Mouse (Mus musculus): Measurements from ENCODE around the gene Asic2.

Asic2 gene

GRCm38 (mm10) chr11:81750016-81750415 is 218.2 kb downstream of the Asic2 start:
- no peak for DNase-seq (ENCODE audit: inconsistent ontology term)

- no peak for DNase-seq (ENCODE audit: inconsistent ontology term)
These were observed 229.3 kb downstream of the Asic2 start for GRCm38 (mm10) chr11:81738995-81739394.

DNA sequence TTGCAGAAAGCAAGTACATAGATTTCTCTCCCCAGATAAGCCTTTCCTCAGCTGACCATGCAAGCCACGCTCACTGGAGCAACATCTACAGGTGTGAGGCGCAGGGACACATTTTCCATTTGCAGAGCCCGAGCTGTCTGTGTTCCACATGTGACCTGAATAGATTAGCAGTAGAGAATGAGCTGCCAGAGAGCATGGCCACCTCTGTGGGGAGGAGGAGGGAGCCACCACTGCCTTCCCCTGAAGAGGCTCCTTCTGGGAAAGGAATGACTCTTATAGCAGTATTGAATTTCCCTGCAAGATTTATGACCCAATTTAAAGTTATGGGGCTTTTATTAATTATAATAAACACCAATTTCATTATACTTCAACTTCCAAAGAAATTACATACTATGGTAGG is 230.5 kb downstream of the Asic2 start:
- DNase-seq (ENCODE audit: inconsistent ontology term): no peak

DNA sequence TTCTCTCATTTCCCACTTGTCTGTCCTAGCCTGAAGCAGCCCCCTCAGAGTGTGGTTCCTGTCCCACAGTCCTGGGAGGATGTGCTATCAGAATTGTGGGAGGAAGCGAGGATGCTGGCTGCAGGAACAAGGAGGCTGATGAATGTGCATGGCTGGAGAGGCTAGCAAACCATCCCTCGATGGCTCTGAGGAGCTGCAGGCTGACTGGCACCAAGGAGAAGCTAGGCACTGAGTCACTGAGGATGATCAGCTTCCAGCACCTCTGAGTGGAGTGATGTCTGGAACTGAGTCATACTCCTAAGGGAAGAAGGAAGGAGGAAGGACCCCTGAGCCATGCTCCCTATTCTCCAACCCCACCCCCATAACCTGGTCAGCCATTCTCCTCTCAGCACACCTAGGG is 246.2 kb downstream of the Asic2 start:
- no peak for DNase-seq (ENCODE audit: inconsistent ontology term)

GRCm38 (mm10) chr11:81714801-81715200 is 253.5 kb downstream of the Asic2 start:
- DNase-seq (ENCODE audit: inconsistent ontology term): peak; percentile 51

GRCm38 (mm10) chr11:81706996-81707395 is 261.3 kb downstream of the Asic2 start:
- no peak for DNase-seq (ENCODE audit: inconsistent ontology term)

DNA sequence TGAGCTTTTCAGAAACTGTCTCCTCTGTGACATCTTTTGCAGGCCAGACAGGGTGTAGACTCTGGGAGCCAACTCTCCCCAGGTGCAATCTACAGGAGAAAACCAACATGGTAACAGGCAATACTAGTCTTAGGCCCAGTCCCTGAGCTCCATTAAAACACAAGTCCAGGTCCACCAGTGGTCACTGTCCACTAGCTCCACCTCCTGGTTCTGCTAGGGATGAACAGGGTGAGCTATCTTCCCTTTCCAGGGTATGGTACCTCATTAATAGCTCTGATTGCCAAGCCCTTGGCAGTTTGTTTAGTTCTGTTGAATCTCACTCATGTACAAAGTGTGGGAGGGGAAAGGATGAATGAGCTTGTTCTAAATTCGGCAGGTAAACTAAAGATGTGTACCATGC is 270.2 kb downstream of the Asic2 start:
- DNase-seq (ENCODE audit: inconsistent ontology term): no peak

DNA sequence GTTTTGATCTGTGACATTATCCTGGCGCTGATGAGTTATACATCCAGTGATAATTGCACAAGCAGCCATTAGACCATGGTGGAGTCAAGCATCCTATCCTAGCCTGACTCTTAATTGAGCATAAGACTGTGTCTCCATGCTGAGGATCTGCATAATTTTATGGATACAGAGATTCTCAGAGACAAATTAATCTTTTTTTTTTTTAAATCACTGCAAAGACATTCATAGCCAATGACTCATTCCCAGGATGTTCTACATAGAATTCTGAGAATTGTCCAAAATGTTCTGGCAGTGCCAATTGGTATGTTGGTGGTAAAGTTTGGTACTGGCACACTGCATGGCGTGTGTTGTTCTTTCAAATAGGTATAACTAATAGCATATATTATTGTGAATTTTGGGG is 272.8 kb downstream of the Asic2 start:
- DNase-seq (ENCODE audit: inconsistent ontology term): no peak

DNA sequence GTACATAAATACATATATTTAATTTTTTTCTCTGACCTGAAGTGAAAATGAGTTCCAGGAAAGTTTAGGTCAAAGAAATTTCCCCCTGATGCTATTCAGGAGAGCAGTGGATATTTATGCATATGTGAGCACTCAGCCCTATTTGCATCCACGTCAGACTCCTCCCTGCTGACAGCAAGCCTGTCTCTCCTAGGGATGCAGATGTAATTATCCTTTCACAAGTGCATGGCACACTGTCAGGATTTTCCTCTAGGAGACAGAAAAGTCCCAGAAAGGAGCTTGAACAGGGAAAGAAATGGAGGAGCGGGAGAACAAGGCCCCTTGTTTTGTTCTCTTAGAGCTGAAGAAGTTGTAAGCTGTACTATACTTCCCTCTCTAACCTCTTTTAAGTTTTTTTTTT is 287.7 kb downstream of the Asic2 start:
- DNase-seq (ENCODE audit: inconsistent ontology term): no peak

DNA sequence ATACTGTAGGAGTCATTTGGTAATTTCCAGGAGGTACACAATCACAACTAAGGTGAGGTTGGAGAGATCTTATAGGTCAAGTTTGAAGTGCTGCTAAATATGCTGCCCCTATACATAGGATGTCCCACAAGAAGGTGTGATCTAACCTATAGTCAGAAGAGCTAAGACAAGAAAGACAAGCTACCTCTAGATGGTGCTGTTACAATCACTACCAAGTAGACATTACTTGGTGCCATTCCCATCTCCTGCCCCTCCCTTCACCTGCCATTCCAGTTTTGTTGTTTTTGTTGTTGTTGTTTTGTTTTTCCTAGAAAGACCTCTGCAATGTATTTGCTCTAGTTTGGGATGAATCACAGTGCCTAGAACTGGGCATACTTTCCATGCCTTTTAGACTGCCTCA is 296.5 kb downstream of the Asic2 start:
- peak; percentile 5 for DNase-seq (ENCODE audit: inconsistent ontology term)

DNA sequence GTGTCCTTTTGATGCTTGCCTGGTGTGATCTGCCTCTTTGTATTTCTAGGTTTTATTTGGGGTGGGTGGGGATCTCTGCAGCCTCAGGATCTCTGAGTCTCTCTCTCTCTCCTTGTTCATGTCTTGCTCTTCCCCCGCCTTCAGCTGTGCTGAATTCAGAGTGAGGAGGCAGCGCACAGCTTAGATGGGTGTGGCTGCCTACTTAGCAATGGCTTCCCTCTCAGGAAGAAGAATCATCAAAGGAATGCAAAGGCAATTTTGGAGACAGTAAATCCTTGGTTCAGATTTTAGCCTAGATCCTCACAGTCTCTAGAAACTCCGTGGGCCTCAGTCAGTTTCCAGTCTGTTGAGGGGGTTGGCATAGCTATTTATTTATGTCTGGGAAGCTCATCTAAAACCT is 297.8 kb downstream of the Asic2 start:
- no peak for DNase-seq (ENCODE audit: inconsistent ontology term)

DNA sequence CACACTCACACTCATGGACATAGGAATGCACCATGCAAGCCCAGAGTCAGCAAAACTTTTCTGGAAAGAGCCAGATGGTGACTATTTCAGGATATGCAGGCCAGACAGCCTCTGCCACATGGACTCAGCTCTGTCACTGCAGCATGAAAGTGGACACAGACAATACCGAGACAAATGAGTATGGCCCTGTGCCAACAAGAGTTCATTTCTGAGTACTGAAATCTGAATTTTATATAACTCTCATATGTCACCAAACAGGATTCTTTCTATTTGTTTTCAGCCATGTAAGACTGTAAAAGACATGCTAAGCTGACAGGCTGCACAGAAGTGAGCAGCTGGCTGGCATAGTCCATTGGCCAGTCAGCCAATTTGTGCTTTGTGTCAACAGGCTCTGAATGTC is 309.4 kb downstream of the Asic2 start:
- peak; percentile 25 for DNase-seq (ENCODE audit: inconsistent ontology term)

GRCm38 (mm10) chr11:81657121-81657520 is 311.1 kb downstream of the Asic2 start:
- DNase-seq (ENCODE audit: inconsistent ontology term): no peak

GRCm38 (mm10) chr11:81647828-81648227 is 320.4 kb downstream of the Asic2 start:
- no peak for DNase-seq (ENCODE audit: inconsistent ontology term)

- no peak for DNase-seq (ENCODE audit: inconsistent ontology term)
These were observed 322.7 kb downstream of the Asic2 start for GRCm38 (mm10) chr11:81645549-81645948.

DNA sequence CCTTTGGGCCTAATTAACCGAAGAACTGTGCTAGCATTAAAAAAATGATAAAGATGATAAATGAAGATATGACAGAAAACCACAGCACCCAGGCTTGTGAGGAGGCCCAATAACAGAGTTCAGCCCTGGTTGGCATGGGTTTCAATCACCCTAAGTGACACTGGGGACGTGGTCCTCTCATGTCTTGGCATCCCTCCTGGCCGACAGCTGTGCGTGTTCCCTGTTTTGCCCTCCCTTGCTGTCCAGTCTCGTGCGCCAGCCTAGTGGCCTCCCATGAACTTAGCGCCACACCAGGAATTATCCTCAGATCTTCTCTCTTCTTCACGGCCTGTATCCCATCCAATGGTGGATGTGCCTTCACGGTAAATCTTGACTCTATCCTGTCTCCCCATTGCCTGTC is 331.9 kb downstream of the Asic2 start:
- DNase-seq (ENCODE audit: inconsistent ontology term): no peak

- DNase-seq (ENCODE audit: inconsistent ontology term): peak; percentile 53
These were observed 333.6 kb downstream of the Asic2 start for GRCm38 (mm10) chr11:81634360-81635350.

GRCm38 (mm10) chr11:81625199-81625598 is 343.1 kb downstream of the Asic2 start:
- no peak for DNase-seq (ENCODE audit: inconsistent ontology term)

- no peak for DNase-seq (ENCODE audit: inconsistent ontology term)
These were observed 347.7 kb downstream of the Asic2 start for GRCm38 (mm10) chr11:81620516-81620915.

- no peak for DNase-seq (ENCODE audit: inconsistent ontology term)
These were observed 351.8 kb downstream of the Asic2 start for GRCm38 (mm10) chr11:81616437-81616836.

DNA sequence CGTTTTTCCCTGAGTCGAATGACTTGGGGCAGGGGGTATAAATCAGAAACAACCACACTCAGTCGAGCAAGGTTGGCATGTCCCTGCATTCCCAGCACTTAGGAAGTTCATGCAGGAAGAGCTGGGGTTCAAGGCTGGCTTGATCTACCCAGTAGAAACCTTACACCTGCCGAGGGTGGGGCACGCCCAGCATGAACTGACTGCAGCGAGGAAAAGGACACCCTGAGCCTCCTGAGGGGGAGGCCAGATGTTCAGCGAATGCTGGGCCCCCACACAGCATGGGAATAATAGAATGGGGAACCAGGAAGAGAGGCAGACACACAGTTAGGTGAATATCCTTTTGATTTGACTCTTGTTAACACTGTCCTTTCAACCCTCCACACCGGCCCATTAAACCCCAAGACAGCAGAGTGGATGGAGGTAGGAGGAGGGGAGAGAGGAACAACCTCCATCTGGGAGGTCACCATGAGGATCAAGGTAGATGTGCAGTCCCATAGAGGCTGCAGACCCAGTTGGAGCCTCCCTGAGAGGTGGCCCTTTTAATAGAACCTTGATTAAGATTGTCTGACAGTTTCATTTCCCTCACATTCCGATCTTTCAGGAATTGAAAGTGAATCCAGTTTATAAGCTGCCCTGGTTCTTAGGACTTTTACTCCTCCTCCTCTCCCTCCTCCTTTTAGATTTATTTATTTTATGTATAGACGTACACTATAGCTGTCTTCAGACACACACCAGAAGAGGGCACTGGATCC is 354.2 kb downstream of the Asic2 start:
- DNase-seq (ENCODE audit: inconsistent ontology term): no peak

GRCm38 (mm10) chr11:81612798-81613540 is 355.3 kb downstream of the Asic2 start:
- peak; percentile 75 for DNase-seq (ENCODE audit: inconsistent ontology term)
